Mouse (Mus musculus) bone marrow, adult 2 months (tissue): Measurements from ENCODE around the gene Chd4.

Experiments used
- CTCF ChIP-seq: fragments of 200-500 bp; IDR thresholded peaks from 2 replicates; pipeline ENCODE4 v1.5.1; 2011; ENCODE audit warnings: low read length, control low read depth; ENCODE audit not compliant: control insufficient read depth, insufficient read depth
- POLR2A ChIP-seq: fragments of 200-500 bp; IDR thresholded peaks from 2 replicates; pipeline ENCODE4 v1.6.1; 2011; ENCODE audit warnings: low read depth, mild to moderate bottlenecking, control low read depth, low read length, borderline replicate concordance; ENCODE audit not compliant: control insufficient read depth

DNA sequence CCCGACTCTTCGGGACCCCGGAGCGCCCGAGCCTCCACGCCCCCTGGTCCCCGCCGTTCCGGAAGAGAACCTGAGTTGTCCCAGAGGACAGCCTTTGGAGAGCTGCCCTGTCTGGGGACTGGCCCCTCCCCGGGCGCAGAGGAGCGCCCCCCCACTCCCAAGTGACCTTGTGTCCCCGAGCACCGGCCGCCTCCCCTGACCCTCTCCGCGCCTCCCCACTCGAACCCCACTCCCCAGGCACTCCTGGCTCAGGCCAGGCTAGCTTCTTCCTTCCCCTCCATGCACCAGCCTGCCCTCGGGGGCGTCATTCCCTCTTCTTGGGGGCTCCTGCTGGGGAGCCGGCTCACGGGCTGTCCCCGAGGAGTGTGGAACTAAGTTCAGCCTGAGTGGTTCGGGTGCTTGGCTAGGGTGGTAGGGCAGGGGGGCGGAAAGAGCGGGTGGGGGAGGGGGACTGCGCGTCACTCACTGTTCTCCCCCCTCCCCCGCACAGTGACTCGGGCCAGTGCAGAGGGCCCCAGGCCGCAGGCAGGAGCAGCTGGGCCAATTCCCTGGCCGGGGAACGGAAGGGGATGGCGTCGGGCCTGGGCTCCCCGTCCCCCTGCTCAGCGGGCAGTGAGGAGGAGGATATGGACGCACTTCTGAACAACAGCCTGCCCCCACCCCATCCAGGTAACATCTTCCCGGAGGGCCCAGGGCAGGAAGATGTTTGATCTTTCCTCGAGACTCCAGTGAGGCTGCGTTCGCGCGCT lies 990 bp downstream of the Chd4 start:
- TF ChIP-seq CTCF (no peak), POLR2A (no peak)
